Mouse (Mus musculus) limb, embryonic 15.5 days (tissue): ENCODE measurements at regions not wholly inside any gene's neighbourhood (a gene's known extent, or its start where the extent isn't known, plus 50 kb on each side); places are given as distances from the start of the nearest gene placed in this dataset.

Experiments
- ATAC-seq: fragments of 200-750 bp; cut with Nextera tagmentation; 2 replicates; pipeline ENCODE4 v1.8.0; 2017; ENCODE audit warnings: low read depth, moderate TSS enrichment; ENCODE audit not compliant: insufficient number of reproducible peaks, low FRiP score, low TSS enrichment
- H3K27ac ChIP-seq: fragments of 300-500 bp; sonication (generic); 2 replicates; pipeline ENCODE4 v1.5.1; 2015; ENCODE audit warnings: moderate library complexity, mild to moderate bottlenecking, inconsistent platforms
- H3K27me3 ChIP-seq: fragments of 300-500 bp; sonication (generic); 2 replicates; pipeline ENCODE4 v1.6.1; 2015; ENCODE audit warnings: inconsistent platforms
- H3K36me3 ChIP-seq: fragments of 300-500 bp; sonication (generic); 2 replicates; pipeline ENCODE4 v1.6.1; 2015; ENCODE audit warnings: inconsistent platforms
- H3K4me1 ChIP-seq: fragments of 300-500 bp; sonication (generic); 2 replicates; pipeline ENCODE4 v1.6.1; 2015; ENCODE audit warnings: inconsistent platforms
- H3K4me2 ChIP-seq: fragments of 300-500 bp; sonication (generic); 2 replicates; pipeline ENCODE4 v1.6.1; 2015; ENCODE audit warnings: mild to moderate bottlenecking, inconsistent platforms
- H3K4me3 ChIP-seq: fragments of 300-500 bp; sonication (generic); 2 replicates; pipeline ENCODE4 v1.5.1; 2015; ENCODE audit warnings: mild to moderate bottlenecking, inconsistent platforms
- H3K9ac ChIP-seq: fragments of 300-500 bp; sonication (generic); 2 replicates; pipeline ENCODE4 v1.6.1; 2015; ENCODE audit warnings: inconsistent platforms
- H3K9me3 ChIP-seq: fragments of 300-500 bp; sonication (generic); 2 replicates; pipeline ENCODE4 v1.6.1; 2016; ENCODE audit warnings: inconsistent platforms
- WGBS: fragments of 180-500 bp; shearing (Covaris S2); methylation state at CpG from one replicate; pipeline ENCODE4 v1.1.7; 2015; 5-methylcytosine and 5-hydroxymethylcytosine counted together

- ATAC-seq = no peak
- no peak overlapping the region for H3K4me3 ChIP-seq
- H3K4me2 ChIP-seq = no peak overlapping the region
- no peaks in the 10 kb centered on the region for H3K9me3 ChIP-seq
- H3K27ac ChIP-seq = no peak overlapping the region
- no peak overlapping the region for H3K9ac ChIP-seq
- no peaks in the 10 kb centered on the region for H3K27me3 ChIP-seq
- no peaks in the 10 kb centered on the region for H3K36me3 ChIP-seq
- 37% methylated on average over 8 of the region's 8 CpGs for WGBS
- no peaks in the 10 kb centered on the region for H3K4me1 ChIP-seq
Observed at GRCm38 (mm10) chr9:69705942-69706341, 54.8 kb downstream of the Foxb1 start.

GRCm38 (mm10) chr9:69705071-69705470, 55.7 kb downstream of the Foxb1 start:
- Histone ChIP-seq H3K36me3 (no peaks in the 10 kb centered on the region), H3K4me2 (no peak overlapping the region), H3K9me3 (no peaks in the 10 kb centered on the region), H3K9ac (no peak overlapping the region), H3K27ac (no peak overlapping the region), H3K4me1 (no peaks in the 10 kb centered on the region), H3K27me3 (no peaks in the 10 kb centered on the region), H3K4me3 (no peak overlapping the region)
- ATAC-seq = no peak
- 30% methylated on average over 4 of the region's 4 CpGs for WGBS

GRCm38 (mm10) chr9:69703731-69704130, 57.0 kb downstream of the Foxb1 start:
- no peak overlapping the region for H3K27ac ChIP-seq
- H3K4me2 ChIP-seq = no peak overlapping the region
- no peaks in the 10 kb centered on the region for H3K36me3 ChIP-seq
- 69% methylated on average over 7 of the region's 7 CpGs for WGBS
- no peaks in the 10 kb centered on the region for H3K27me3 ChIP-seq
- H3K4me1 ChIP-seq = no peaks in the 10 kb centered on the region
- no peaks in the 10 kb centered on the region for H3K9me3 ChIP-seq
- H3K4me3 ChIP-seq = no peak overlapping the region
- ATAC-seq = no peak
- H3K9ac ChIP-seq = no peak overlapping the region

- no peaks in the 10 kb centered on the region for H3K27me3 ChIP-seq
- no peak overlapping the region for H3K27ac ChIP-seq
- no peak for ATAC-seq
- H3K36me3 ChIP-seq = no peaks in the 10 kb centered on the region
- H3K4me1 ChIP-seq = no peaks in the 10 kb centered on the region
- H3K9ac ChIP-seq = no peak overlapping the region
- no peaks in the 10 kb centered on the region for H3K9me3 ChIP-seq
- WGBS = 78% methylated on average over 8 of the region's 8 CpGs
- no peak overlapping the region for H3K4me3 ChIP-seq
- no peak overlapping the region for H3K4me2 ChIP-seq
Observed at GRCm38 (mm10) chr9:69702156-69702928, 58.4 kb downstream of the Foxb1 start.

DNA sequence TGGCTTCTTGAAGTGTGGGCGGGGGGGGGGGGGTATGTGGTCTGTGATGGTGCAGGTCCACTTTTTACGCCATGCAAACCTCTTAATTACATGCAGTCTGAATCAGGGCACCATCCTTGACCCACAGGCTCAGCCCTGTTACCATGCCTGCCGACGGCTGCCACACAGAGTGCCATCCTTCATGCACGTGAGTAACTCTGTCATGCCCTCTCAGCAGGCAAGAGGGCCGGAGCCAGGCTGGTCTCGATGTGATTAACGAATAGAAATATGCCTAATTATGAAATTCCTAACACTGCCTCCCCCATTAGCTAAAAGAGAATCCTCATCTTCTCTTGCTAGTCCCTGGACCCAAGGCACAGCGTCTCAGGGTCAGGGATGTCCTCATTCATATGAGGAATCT, 60.0 kb downstream of the Foxb1 start:
- Histone ChIP-seq H3K4me1 (no peaks in the 10 kb centered on the region), H3K4me3 (no peak overlapping the region), H3K9ac (no peak overlapping the region), H3K9me3 (no peaks in the 10 kb centered on the region), H3K27me3 (no peaks in the 10 kb centered on the region), H3K36me3 (no peaks in the 10 kb centered on the region), H3K4me2 (no peak overlapping the region), H3K27ac (no peak overlapping the region)
- WGBS = 79% methylated on average over 9 of the region's 9 CpGs
- ATAC-seq = no peak

- no peak overlapping the region for H3K4me2 ChIP-seq
- 63% methylated on average over 3 of the region's 3 CpGs for WGBS
- no peak for ATAC-seq
Observed at GRCm38 (mm10) chr9:69691756-69692155, 69.0 kb downstream of the Foxb1 start.

GRCm38 (mm10) chr9:69687349-69688123, 73.2 kb downstream of the Foxb1 start:
- Histone ChIP-seq H3K27me3 (no peaks in the 10 kb centered on the region), H3K4me2 (no peak overlapping the region), H3K4me1 (0 out of 2 replicates have a peak, but pooled peaks cover 3% of the 10 kb centered on the region), H3K27ac (no peak overlapping the region), H3K4me3 (no peak overlapping the region), H3K36me3 (no peaks in the 10 kb centered on the region), H3K9ac (no peak overlapping the region), H3K9me3 (no peaks in the 10 kb centered on the region)
- 18% methylated on average over 12 of the region's 12 CpGs for WGBS
- no peak for ATAC-seq

More at GRCm38 (mm10) chr9:69691756-69692155, 69.0 kb downstream of the Foxb1 start:
- Histone ChIP-seq H3K9me3 (no peaks in the 10 kb centered on the region), H3K4me1 (0 out of 2 replicates have a peak, but pooled peaks cover 3% of the 10 kb centered on the region), H3K27me3 (no peaks in the 10 kb centered on the region), H3K9ac (no peak overlapping the region), H3K27ac (no peak overlapping the region), H3K4me3 (no peak overlapping the region), H3K36me3 (no peaks in the 10 kb centered on the region)

DNA sequence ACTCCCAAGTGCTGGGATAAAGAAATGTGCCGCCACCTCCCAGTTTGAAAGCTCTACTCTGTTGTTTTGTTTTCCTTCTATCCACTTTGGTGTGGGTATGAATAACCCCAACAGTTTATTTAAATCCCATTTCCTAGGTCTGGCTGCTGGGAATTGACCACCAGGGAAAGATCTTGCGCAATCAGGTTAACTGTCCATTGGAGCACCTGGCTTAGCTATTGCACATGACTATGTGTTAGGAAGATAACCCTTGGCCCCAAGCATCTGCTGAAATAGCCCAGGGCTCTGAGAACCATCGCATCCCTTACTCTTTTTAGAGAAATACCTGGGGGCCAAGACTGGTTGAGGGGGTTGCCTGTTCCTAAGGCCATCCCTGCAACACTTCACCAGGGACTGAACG, 74.0 kb downstream of the Foxb1 start:
- no peak overlapping the region for H3K4me2 ChIP-seq
- H3K9me3 ChIP-seq = no peaks in the 10 kb centered on the region
- 0 out of 2 replicates have a peak, but pooled peaks cover 5% of the 10 kb centered on the region for H3K4me1 ChIP-seq
- WGBS = 61% methylated on average over 4 of the region's 4 CpGs
- H3K4me3 ChIP-seq = no peak overlapping the region
- H3K36me3 ChIP-seq = no peaks in the 10 kb centered on the region
- H3K27ac ChIP-seq = no peak overlapping the region
- H3K9ac ChIP-seq = no peak overlapping the region
- no peaks in the 10 kb centered on the region for H3K27me3 ChIP-seq
- ATAC-seq = no peak

GRCm38 (mm10) chr9:69685630-69686029, 75.1 kb downstream of the Foxb1 start:
- no peaks in the 10 kb centered on the region for H3K27me3 ChIP-seq
- ATAC-seq = no peak
- 0 out of 2 replicates have a peak, but pooled peaks cover 8% of the 10 kb centered on the region for H3K4me1 ChIP-seq
- H3K9ac ChIP-seq = no peak overlapping the region
- H3K4me3 ChIP-seq = no peak overlapping the region
- 46% methylated on average over 4 of the region's 4 CpGs for whole genome bisulfite sequencing
- no peaks in the 10 kb centered on the region for H3K36me3 ChIP-seq
- H3K9me3 ChIP-seq = no peaks in the 10 kb centered on the region
- no peak overlapping the region for H3K4me2 ChIP-seq
- no peak overlapping the region for H3K27ac ChIP-seq

DNA sequence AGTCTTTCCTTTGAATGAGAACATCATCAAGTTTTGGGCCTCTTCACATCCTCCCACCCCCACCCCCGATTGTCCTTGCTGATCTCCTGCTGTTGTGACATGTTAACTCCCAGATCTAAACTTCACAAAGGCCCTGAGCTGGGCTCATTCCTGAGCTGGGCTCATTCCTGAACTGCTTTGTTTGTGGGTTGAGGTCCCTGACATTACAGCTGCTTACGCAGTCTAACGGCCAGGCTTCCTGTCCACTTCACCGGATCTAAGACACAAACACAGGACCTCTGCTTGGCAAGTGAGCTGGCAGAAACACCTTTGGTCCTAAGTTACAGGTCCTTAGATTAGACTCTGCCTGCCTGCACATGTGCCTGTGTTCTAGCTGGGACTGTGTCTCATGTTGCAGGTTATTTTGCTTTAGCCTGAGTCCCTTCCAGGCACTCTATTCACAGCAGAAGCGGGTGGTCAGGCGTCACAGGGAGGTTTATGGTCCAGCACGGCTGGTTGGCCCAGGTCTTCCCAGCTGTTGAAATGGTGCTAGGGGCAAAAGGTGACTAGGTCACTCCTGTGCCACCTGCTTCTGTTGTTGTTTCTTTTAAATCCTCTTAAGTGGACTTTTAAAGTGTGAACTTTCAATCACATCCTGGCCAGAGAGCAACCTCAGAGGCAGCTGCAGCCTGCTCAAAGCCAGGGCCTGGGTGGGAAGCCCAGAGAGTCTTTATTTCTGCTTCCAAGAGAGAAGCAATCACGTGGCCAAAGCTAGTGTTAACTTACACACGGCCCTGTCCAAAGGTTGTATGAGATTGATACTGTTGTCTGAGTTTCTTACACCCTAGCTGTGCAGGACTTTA, 79.1 kb downstream of the Foxb1 start:
- Histone ChIP-seq H3K4me2 (no peak overlapping the region), H3K4me3 (no peak overlapping the region), H3K36me3 (no peaks in the 10 kb centered on the region), H3K9me3 (no peaks in the 10 kb centered on the region), H3K4me1 (0 out of 2 replicates have a peak, but pooled peaks cover 5% of the 10 kb centered on the region), H3K9ac (no peak overlapping the region), H3K27ac (no peak overlapping the region), H3K27me3 (no peaks in the 10 kb centered on the region)
- ATAC-seq = no peak
- 19% methylated on average over 9 of the region's 9 CpGs for WGBS

- WGBS = 76% methylated on average over 1 of the region's 1 CpGs
- Histone ChIP-seq H3K4me2 (no peak overlapping the region), H3K36me3 (no peaks in the 10 kb centered on the region), H3K9me3 (no peaks in the 10 kb centered on the region), H3K9ac (no peak overlapping the region), H3K4me3 (no peak overlapping the region), H3K27me3 (0 out of 2 replicates have a peak, but pooled peaks cover 9% of the 10 kb centered on the region), H3K4me1 (0 out of 2 replicates have a peak, but pooled peaks cover 5% of the 10 kb centered on the region), H3K27ac (no peak overlapping the region)
- ATAC-seq = no peak
Observed at GRCm38 (mm10) chr9:69678634-69679033, 82.1 kb downstream of the Foxb1 start.
